Mouse (Mus musculus): ENCODE data around the gene Thop1. TPM values are rescaled to one million over a fixed set of nuclear protein-coding genes. Genes with fewer than 3 reads are reported as not detected.
A peak's percentile ranks its signal among the peaks of the same experiment; 100 is the strongest.

The Thop1 gene
- total RNA-seq, 2 experiments from 2014 or later, result 43.9 to 49.4 TPM

DNA sequence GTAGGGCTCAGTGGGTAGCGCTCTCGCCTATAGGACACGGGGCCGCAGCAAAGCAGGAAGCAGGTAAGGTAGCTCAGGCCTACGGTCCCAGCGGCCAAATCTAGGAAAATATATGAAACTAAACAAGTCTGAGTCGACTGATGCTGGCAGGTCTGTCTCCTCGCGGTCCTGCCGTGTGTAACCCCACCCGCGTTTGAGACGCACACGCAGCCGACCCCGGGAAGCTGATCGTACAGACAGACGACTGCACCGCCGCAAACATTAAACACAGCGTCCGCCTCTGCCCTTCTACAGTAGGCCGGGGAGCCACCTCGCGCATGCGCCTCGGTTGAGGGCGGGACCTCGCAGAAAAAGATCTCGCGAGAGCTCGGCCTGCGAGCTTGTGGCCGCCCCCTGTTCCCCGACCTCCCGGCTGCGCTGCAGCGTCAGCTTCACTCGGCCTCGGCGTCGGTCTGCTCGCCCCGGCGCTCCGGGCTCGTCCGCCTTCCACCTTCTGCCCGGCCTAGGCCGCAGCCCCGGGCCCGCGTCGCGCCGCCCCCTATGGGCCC lies 35.8 kb downstream of the Thop1 start, which contains the start of gene Map2k2:
Gene Map2k2, plus strand, starts transcription at position 351 of the 548 bp plus-strand sequence.
- peak; percentile 96 for DNase-seq (ENCODE audit: low spot score in 2 of 2)

DNA sequence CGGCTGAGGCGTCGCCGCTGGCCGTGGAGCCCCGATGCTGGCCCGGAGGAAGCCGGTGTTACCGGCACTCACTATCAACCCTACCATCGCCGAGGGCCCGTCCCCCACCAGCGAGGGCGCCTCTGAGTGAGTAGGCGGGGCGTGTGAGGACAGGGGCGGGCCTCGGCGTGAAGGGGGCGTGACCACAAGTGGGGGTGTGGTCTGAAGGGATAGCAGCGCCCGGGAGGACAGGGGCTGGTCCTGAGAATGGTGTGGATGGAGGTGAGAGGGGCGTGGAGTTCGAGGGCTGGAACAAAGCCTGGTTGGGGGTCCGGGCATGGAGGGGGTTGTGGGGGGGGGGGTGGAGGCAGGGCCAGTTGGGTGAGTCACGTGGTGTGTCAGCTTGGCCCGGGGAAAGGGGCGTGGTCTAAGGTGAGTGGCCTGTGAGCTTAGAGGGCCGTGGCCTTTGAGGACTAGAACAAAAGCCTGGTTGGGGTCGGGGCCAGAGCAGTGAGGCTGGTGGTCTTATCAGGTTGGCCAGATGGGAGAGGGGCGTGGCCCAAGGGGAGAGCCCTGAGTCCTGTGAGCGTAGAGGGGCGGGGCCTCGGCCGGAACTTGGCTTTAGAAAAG lies 36.4 kb downstream of the Thop1 start:
- peak; percentile 68 to 74 for DNase-seq (ENCODE audit: low spot score in 2 of 2)

DNA sequence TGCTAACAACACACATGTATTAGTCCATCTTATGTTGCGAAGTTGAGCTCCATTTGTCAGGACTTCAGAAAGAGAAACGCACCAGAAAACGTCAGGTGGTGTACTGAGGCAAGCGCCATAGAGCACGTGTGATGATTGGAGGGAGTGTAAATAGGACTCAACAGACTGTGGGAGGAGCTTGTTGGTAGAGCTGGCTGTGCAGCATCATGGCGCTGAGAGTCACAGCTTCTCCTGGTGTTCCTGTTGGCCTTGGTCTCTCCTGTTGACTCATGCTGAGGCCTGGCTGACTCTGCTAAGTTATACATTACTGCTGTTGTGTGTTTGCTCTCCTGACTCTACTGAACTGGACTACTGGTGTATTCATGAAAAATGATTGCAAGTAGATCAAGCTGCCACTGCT lies 43.1 kb downstream of the Thop1 start:
- DNase-seq (ENCODE audit: low spot score in 2 of 2), result no peak

DNA sequence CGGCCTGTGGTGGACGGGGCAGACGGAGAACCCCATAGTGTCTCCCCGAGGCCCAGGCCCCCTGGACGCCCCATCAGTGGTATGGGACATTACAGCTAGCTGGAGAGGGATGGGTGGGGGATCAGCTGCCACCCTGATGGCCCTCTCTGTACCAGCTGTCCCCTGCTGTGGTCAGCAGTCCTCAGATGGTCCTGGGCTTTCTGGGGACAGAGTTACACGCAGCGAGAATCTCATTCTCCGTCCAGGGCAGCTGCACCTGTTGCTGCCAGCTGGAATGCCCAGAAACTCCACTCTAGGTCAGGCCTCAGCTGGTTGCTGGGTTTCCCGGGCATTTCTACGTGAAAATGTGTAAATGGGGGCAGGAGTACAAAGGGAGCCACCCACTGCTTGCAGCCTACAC lies 49.8 kb downstream of the Thop1 start:
- DNase-seq (ENCODE audit: low spot score in 2 of 2), result no peak

DNA sequence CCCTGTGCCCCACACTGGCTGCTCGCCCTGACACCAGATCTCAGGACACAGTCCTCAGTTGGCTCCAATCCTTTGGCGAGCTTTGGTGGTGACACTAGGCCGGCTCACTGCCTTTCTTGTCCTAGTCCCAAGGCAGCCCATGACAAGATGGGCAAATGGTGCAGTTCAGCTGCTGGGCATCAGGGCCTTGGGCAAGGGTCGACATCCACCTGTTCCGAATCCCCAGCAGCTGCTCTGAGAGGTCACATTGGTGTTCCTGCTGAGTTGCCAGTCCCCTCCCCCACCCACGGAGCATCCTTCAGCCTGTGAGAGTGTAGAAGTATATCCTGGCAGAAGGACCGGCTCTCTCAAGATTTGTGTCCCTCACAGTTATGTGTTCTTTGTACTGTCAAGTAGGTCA lies 50.8 kb downstream of the Thop1 start:
- DNase-seq (ENCODE audit: low spot score in 2 of 2), result no peak

DNA sequence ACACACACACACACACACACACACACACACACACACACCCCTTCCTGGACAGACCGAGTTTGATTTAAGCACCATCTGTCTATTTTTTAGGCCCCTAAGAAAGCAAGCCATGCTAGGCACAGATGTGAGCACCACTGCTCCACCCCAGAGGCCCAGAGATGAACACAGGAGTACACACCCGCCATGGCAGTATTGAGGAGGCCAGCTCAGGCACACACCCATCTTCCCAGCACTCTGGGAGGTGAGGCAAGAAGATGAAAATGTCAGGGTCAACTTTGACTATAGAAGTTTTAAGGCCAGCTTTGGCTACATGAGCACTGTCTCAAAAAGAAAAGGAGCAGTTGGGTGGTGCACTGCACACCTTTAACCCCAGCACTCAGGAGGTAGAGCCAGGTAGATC lies 53.1 kb downstream of the Thop1 start:
- no peak for DNase-seq (ENCODE audit: low spot score in 2 of 2)

DNA sequence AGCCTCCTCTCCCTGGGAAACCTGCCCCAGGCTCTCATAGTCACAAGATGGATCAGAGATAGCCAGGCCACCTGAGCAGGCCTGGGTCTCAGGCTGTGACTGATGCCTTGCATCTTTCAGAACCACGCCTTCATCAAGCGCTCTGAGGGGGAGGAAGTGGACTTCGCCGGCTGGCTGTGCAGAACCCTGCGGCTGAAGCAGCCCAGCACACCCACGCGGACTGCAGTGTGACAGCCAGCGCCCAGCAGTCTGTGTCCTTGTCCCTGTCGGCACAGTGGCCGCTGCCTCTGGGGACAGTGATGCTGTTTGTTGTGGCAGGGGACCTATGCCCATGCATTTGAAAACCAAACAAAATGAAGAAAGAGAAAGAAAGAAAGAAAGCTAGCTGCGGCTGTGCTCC lies 53.7 kb downstream of the Thop1 start:
- peak; percentile 50 to 71 for DNase-seq (ENCODE audit: low spot score in 2 of 2)

Small RNA genes within 50 kb of the gene (microRNA-seq; reads per million reads assigned to microRNA genes)
- 0 reads per million in 2 experiments for gene Mir5615-1
- gene Mir5615-2, result 0 reads per million in 2 experiments

Other genes starting within 250 kb of the Thop1 start
- gene Oaz1, start 243.4 kb upstream of the Thop1 start, total RNA-seq (2021), result 100 to 1,000 TPM; 517 to 561 TPM
- gene Lingo3, start 226.0 kb upstream of the Thop1 start, total RNA-seq (2021), result 10 to 100 TPM; 35.4 to 45.0 TPM
- gene Lsm7, start 214.8 kb upstream of the Thop1 start, total RNA-seq (2021), result 10 to 100 TPM; 34.8 to 48.8 TPM
- gene Sppl2b, start 214.8 kb upstream of the Thop1 start, total RNA-seq (2021), result 10 to 100 TPM; 45.6 to 53.7 TPM
- gene Tmprss9, start 198.2 kb upstream of the Thop1 start, total RNA-seq (2021), result under 1 TPM; 0.12 to 0.26 TPM
- gene Timm13, start 169.1 kb upstream of the Thop1 start, total RNA-seq (2021), result 100 to 1,000 TPM; 131 to 136 TPM
- 10 to 100 TPM; 20.0 to 20.1 TPM for gene Lmnb2, start 151.8 kb upstream of the Thop1 start, total RNA-seq (2021)
- gene Gadd45b, start 140.0 kb upstream of the Thop1 start, total RNA-seq (2021), result 10 to 100 TPM; 25.1 to 38.3 TPM
- 100 to 1,000 TPM; 107 to 137 TPM for gene Gng7, start 55.1 kb upstream of the Thop1 start, total RNA-seq (2021)
- 100 to 1,000 TPM; 104 to 113 TPM for gene Diras1, start 44.4 kb upstream of the Thop1 start, total RNA-seq (2021)
- gene Slc39a3, start 32.6 kb upstream of the Thop1 start, total RNA-seq (2021), result 10 to 100 TPM; 56.9 to 60.1 TPM
- gene Sgta, start 9.9 kb upstream of the Thop1 start, total RNA-seq (2021), result 100 to 1,000 TPM; 178 to 182 TPM
- gene Creb3l3, start 28.8 kb downstream of the Thop1 start, total RNA-seq (2021), result under 1 TPM; 0.35 to 0.67 TPM
- 100 to 1,000 TPM; 133 to 137 TPM for gene Map2k2, start 35.9 kb downstream of the Thop1 start, total RNA-seq (2021)
- gene Zbtb7a, start 65.2 kb downstream of the Thop1 start, total RNA-seq (2021), result 100 to 1,000 TPM; 135 to 137 TPM
- 10 to 100 TPM; 27.8 to 28.8 TPM for gene Pias4, start 97.9 kb downstream of the Thop1 start, total RNA-seq (2021)
- gene Eef2, start 106.6 kb downstream of the Thop1 start, total RNA-seq (2021), result 100 to 1,000 TPM; 899 to 919 TPM
- 10 to 100 TPM; 77.4 to 80.3 TPM for gene Dapk3, start 113.0 kb downstream of the Thop1 start, total RNA-seq (2021)
- gene 4930442H23Rik, start 113.8 kb downstream of the Thop1 start, total RNA-seq (2021), result not detected
- gene Nmrk2, start 132.0 kb downstream of the Thop1 start, total RNA-seq (2021), result not detected
- gene Atcay, start 160.8 kb downstream of the Thop1 start, total RNA-seq (2021), result 100 to 1,000 TPM; 197 to 204 TPM
- 10 to 100 TPM; 59.2 to 65.5 TPM for gene Zfr2, start 163.1 kb downstream of the Thop1 start, total RNA-seq (2021)
- gene Matk, start 182.9 kb downstream of the Thop1 start, total RNA-seq (2021), result 100 to 1,000 TPM; 187 to 195 TPM
- gene Mrpl54, start 196.9 kb downstream of the Thop1 start, total RNA-seq (2021), result 10 to 100 TPM; 38.8 to 43.5 TPM
- gene Apba3, start 196.9 kb downstream of the Thop1 start, total RNA-seq (2021), result 10 to 100 TPM; 36.7 to 42.7 TPM
- under 1 TPM; 0.16 to 0.23 TPM for gene Tjp3, start 221.5 kb downstream of the Thop1 start, total RNA-seq (2021)
- 100 to 1,000 TPM; 415 to 417 TPM for gene Pip5k1c, start 222.9 kb downstream of the Thop1 start, total RNA-seq (2021)

All from left cerebral cortex, adult 18-20 months (tissue).